Mouse (Mus musculus) c-Kit-positive CD71-positive TER-119-positive erythroid progenitor cells, embryonic 14.5 days (primary cell): ENCODE results near the gene Kmt5a.
"Not testable (repeated sequence)": the region's sequence is repeated elsewhere in the genome, so short reads cannot be mapped to it uniquely, and the experiment has no call there.

Experiments used
- DNase-seq: peaks from one replicate; pipeline ENCODE4 v3.0.0-alpha.2; 2013; ENCODE audit warnings: low spot score

Gene Kmt5a

DNA sequence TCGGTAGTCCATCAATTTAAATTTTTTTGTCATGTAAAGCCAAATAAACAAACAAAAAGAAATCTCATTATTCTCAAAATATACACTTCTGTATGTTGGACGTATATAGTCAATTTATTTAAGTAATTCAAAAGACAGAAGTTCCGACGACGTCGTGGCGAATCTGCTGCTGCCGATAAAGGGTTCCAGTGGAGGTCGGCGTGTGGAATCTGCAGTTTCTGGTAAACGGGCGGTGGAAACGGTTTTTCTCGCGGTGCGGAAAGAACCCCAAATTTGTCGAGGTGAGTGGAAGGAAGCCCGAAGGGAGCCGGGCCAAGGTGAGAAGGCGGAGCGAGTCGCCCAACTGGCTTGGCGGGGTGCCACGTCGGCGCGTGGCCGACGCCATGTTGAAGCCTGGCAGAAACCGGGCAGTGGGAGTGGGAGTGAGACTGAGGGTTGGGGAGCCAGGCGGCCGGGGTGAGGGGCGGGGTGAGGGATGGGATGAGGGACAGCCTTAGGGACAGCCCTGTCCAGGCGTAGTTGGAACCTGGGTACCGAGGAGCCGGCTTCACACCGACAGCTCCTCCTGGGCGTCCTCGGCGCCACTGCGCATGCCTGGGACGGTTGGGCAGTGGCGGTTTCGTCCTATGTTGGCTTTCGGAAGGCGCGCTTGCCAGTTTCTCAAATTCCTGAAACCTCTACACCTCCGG lies 43.4 kb downstream of the Kmt5a start, which contains the start of gene Snrnp35:
TSS of gene Snrnp35 (plus strand) at position 169 of the 689 bp plus-strand sequence.
- DNase-seq = peak; percentile 84

DNA sequence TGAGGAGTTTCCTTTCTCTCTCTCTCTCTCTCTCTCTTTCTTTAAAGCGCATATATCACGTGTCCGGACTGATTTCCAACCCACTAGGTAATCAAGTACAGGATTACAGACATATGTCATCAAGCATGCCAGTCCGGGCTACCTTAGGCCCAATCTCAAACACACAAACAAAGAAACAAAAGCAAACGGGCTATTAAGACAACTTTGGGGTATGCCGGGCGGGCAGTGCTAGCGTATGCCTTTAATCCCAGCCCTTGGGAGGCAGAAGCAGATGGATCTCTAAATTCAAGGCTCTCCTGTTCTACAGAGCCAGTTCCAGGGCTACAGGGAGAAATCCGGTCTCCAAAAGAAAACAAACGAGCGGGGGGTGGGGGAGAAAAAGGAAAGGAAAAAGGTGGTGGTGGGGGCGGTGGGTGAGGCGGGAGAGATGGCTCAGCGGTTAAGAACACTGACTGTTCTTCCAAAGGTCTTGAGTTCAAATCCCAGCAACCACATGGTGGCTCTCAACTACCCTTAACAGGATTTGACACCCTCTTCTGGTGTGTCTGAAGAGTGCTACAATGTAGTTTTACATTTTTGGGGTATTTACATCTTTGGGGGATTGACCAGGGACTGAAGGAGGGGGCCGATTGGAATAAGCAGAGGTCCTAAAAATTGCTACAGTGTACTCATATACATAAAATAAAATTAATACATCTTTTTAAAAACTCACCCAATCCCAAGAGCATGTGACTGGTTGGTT lies 44.1 kb downstream of the Kmt5a start:
- no peak for DNase-seq

DNA sequence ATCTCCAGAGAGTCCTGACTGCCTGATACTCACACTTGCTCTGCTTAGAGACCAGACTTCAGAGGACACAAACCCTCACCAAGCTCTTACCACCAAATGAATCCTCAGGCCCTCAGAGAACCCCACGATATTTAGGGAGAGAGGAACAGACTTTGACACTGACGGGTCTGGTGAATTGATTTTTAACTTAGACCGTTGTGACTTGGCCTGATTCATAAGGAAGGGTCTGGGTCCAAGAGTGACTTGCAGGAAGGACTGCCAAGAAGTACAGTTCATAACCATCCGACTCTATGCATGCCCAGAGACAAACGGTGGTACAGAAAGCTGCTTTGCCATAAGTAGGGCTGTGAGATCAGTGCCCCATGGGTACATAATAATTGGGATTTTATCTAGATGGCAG lies 45.9 kb downstream of the Kmt5a start:
- no peak for DNase-seq

DNA sequence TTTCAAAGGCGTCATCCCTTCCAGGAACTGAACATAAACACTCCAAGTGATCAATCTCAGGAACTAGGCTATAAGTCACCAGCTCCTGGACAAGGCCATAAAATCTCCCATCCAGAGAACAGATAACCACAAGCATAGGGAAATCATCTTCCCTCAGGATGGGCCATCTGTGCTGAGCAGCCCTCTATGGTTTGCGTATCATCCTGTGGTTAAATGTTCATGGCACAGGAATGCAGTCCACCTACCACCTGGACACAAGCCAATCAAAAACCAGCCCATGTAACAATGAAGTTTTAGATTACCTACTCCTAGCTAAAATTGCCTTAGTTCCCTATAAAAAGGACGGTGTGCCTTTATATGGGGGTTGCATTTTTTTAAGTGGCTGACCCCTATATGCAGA lies 49.2 kb downstream of the Kmt5a start:
- DNase-seq = no peak

DNA sequence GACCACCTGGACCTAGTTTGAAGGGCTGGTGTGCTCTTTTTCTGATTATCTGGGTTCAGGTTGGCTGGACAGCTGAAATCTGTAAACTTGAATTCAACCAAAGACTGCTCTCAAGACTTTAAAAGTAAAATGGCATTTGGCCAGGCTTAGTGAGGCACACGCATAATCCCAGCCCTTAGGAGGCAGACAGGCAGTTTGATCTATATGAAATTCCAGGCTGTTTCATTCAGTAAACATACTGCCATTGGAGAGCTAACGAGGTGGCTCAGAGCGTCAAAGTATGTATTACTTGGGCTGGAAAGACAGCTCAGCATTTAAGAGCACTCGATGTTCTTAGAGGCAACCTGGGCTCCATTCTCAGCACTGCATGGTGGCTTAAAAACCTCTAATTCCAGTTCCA lies 52.0 kb downstream of the Kmt5a start:
- no peak for DNase-seq

DNA sequence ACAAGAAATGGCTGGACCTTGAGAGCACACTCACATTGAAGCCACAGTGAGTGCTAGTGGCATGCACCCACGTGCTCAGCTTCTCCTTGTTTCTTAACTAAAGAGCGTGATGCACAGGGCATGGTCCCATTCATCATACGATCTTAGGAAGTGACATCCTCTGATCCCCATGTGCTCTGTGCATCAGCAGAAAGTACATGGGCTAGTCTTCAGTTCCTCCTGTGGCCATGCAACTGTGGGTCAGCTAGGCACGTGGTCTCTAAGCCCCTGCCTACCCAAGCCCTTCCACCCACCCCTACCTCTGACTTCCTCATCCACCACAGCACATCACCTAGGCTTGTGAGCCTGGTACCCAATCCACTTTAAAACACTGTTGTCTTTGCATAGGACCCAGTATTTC lies 52.9 kb downstream of the Kmt5a start:
- no peak for DNase-seq

DNA sequence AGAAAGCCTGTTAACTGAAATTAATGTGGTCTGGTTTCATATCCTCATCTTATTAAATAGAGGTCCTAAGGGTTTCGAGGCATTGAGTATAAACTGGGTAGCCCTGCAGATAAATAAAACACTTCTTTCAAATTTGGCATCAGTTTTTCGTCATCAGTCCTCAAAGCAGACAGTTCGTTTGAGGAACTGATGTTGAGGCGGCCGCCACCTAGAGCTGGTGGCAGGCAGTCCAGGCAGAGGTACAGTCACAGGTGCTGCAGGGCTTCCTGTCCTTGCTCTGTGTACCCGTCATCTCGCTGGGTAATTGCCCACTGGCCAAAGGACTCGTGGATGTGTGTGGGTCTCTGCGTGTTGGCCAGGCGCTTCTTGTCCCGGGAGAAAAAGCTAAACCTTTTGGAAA lies 53.7 kb downstream of the Kmt5a start:
- no peak for DNase-seq

DNA sequence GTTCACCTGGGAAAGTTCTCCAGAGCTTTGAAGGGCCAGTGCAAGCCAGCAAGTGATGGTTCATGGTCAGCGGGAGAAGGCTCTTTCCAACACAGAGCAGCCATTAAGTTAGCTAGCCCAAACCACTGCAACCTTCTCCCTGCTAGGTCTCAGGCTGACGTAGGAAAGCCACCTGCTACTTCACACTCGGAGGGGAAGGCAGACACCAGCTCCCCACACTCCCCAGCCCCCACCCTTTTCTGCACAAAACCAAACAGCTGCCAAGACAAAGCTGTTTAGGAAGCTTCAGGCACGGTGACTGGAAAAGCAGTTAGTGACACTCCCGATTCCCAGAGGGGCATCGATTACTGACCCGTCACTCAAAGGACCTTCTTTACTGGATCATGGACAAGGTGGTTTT lies 55.8 kb downstream of the Kmt5a start:
- no peak for DNase-seq

DNA sequence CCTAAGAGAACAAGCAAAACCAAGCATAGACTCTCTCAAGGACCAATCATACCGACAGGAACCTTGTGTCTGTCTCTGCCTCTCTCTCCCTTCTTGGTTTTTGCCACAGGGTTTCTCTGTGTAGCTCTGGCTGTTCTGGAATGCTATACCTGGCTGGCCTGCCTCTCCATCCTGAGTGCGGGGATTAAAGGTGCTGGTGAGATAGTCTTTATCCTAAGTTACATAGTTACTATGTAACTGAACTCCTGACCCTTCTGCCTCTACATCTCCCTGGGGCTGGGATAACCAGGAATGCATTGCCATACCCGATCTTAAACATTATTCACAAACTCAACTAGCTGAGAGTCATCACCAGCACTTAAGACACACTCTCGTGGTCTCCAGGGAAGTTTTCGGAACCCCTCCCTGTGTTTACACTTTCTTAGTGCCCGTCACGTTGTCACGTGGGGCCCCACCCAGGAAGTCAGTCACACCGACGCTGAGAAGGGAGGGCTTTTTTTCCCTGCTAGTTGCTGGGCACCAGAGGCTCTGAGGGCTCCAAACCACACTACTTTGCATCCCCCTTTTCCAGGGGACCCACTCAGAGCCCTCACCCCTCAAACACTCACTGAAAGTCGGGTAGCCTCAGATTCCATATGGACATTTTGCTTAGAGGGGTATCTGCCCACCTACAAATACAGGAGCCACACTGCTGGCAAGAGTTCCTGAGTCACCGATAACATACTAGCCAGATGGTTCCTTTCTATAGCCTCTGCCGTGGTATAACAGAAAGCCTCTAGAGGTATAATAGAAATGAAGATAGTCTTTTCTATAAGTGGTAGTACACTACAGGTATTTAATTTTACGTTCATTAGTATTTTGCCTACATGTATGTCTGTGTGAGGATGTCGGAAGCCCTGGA lies 57.1 kb downstream of the Kmt5a start:
- DNase-seq = no peak

DNA sequence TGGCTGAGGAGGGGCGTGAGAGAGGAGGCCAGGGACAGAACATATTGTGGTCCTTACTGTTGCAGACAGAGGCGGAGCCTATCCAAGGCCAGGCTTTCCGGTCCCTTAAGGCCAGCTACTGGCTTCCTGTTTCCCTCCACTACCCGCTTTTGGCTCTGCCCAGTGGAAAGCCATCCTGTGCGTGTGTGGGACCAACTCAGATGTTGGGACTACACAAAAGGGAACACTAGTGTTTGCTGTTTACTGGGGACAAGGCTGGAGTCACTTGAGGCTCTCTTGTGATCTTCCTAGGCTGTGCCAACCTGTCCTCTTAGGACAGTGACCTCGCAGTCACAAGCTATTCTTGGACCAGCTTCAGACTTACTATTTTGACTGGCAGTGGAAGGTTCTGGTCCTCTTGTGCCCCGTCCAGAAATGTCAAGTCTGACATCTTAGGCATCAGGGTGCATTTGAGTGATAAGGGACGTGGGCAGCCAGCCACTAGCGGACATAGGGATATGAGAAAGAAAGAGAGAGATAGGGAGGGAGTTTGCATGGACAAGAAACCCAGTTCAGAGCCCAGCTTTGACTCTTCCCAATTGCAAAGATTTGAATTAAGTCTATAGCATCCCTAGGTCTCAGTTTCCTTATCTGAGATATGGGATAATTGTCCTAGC lies 58.6 kb downstream of the Kmt5a start:
- DNase-seq = no peak

DNA sequence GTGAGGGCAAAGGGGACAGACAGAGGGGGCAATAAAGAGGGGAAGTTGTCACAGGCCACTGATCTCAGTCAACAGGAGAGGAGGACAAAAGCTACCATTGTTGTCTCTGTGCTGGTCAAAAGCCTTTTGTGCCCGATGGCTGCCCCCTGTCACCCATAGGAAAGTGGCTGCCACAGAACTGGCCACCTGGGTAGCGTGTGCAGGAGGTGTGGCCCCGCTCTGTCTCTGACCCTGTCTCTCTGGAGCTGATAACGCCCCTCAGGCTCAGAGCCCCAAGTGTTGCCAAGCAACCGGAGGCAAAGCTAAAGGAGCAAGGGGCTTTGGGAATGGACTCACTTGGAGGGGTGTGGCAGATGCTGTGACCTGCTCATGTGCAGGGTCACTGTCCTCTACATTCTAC lies 59.3 kb downstream of the Kmt5a start:
- no peak for DNase-seq

DNA sequence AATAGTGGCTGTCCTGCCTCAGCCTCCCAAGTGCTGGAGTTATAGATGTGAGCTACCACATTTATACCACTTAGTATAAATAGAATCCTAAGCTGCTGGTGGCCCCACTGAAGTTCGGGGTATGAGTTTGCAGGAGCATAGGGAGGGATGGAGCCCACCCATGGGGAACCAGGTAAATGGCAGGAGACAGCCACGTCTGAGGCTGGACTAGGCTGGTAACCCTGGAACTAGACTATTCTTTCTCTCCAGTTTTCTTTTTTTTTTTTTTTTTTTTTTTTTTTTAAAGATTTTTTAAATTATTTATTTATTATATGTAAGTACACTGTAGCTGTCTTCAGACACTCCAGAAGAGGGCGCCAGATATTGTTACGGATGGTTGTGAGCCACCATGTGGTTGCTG lies 60.3 kb downstream of the Kmt5a start:
- not testable (repeated sequence) for DNase-seq

DNA sequence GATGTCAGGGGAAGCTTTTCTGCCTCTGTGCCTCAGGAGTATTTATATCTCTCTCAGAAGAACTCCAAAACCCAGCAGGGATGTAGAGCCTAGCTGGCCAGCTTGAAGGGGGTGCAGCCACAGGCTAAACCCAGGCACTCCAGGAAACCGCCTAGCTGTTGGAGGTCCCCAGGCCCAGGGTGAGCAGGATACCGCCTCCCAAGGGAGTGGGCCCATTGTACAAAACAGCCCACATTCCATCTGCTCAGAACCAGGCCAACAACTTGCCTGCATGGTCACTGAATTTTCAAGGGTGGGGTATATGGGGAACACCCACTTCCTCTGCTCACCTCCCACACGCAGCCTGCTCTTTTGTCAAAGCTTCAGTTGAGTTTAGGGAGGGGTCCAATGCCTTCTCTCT lies 60.8 kb downstream of the Kmt5a start:
- no peak for DNase-seq

DNA sequence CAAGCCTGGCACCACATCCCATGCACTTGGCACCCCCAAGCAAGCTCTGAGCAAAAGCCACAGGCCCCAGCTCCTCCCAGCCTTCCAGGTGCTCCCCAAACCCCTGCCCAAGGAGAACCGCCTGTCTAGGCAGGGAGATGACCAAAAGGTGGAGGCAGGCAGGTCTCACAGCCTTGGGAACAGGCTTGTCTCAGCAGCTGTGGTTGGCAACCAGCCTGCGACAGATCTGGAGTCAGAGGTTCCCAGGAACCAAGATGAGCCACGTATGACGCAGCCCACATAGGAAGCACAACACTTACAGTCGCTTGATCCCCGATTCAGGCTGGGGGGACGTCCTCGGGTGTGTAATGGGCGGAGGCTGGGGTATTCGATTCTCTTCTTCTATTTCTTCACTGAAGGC lies 61.8 kb downstream of the Kmt5a start:
- no peak for DNase-seq

DNA sequence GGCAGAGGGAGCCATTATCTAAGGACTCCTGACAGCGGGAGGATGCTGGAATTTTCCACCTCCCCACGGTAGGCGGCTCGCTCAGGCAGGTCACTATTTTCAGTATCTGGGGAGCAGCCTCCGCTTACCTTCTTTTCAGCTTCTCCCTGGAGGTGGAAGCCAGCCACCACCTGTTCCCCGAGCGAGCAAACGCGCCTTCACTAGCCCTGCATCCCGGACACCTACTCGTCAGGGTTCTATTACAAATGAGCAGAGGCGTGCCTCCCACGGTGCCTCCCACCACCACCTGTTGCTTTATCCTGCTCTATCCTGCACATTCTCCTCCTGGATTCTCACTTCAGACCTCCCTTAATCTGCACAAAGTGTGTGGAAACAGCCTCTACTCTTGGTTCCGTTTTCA lies 64.0 kb downstream of the Kmt5a start:
- no peak for DNase-seq

DNA sequence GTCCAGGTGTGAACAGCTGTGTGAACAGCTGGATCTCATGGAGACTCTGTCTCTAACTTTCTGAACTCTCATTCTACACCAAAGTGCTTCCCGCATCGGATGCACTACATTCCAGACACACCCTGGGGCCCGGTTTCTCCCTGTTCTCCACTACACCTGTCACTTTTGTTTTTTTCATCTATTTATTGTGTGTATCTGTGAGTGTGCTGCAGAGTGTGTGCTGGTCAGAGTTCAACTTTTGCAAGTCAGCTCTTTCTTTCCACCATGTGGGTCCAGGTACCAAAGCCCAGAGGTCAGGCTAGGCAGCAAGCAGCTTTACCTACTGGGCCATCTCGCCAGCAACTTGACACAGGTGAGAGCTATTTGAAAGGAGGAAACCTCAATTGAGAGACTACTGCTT lies 65.5 kb downstream of the Kmt5a start:
- no peak for DNase-seq

DNA sequence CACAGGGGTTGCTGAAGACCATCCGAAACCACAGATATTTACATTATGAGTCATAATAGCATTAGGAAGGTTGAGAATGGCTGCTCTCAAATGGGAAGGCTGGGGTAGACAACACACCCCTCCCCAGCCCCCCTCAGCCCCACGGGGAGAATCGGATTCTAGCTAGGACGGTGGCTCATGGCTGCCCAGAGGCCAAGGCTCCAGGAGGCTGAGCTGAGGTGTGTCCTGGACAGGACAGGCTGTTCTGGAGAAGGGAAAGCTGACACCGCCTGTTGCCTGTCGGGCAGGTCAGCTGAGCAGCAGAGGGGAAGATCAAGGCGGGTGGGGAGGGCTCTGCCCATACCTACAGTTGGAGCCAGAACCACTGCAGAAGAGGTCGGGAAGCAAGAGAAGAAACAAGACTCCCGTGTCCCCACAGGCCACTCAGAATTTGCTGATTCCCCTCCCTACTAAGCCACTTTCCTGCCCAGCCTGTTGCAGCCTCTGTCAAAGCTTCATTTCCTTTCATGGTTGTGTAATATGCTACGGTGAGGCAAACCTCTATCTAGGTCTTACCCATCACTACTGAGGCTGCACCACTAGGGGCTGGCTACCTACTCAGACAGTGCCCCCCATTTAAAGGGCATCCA lies 67.1 kb downstream of the Kmt5a start:
- no peak for DNase-seq

DNA sequence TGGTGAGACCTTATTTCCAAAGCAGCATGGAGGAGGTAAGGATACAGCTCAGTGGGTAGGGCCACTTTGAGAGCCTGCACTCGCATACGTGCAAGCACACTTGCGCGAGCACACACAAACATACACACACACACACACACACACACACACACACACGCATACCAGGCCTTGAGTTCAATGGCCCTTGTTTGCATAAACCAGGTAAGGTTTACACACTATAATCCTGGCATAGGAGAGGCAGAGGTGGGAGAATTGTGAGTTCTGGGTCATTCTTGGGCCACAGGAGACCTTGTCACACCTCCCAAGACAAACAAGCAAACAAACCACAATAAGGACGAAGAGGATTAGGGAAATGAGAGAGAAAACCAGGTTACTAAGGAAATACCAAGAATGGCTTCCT lies 69.5 kb downstream of the Kmt5a start:
- no peak for DNase-seq

DNA sequence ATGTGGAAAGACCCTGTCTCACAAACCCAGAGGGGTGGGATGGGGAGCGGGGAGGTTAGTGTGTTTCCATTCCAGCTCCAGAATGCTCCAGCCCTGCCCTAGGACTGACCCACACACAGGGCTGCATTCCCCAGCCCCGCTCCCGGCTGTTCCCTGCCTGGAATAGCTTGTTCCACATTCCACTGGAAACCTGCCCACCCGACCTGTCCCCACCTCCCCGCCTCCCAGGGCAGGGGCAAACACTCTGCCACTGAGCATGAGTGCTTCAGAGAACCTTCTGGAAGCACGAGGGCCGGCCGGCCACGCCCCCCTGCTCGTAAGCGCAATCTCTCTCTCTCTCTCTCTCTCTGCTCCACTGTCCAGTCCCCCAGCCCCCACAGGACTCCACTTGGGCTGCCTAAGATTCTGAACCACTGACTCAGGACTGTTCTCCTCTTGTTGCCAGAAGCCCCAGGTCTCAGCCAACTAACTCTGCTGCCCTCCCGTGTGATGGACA lies 70.1 kb downstream of the Kmt5a start:
- no peak for DNase-seq

DNA sequence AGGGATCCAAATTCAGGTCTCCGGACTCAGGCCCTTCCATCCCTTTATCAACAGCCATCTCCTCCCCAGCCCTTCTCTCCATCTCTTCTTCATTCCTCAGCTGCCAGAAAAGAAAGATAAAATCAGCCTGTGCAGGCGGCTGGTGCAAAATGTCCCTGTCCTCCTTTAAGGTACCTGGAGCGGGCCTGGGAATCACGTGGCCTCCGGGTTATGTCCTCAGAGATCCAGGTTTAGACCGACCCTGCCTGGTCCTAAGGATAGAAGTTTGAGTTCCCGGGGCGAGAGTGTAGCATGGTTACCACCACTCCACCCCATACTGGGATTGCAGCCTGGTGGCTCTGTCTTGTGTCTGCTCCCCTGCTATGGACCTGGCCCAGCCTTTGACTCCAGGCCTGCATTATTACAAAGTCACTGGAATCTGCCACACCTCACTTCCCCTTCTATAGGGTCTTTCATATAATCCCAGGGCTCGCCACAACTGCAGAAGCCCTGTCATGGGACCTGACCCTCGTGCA lies 70.9 kb downstream of the Kmt5a start:
- no peak for DNase-seq
